Mouse (Mus musculus): ENCODE results near the gene Pym1. TPM values are rescaled to one million over a fixed set of nuclear protein-coding genes. Genes with fewer than 3 reads are reported as not detected.

Gene Pym1
- total and polyA plus RNA-seq, 2 experiments from 2014 or later, result 16.5 to 37.1 TPM

GRCm38 (mm10) chr10:128743235-128743634 lies 4.5 kb upstream of the Pym1 start:
- Histone ChIP-seq H3K9me3 (replicated peaks; ENCODE audit: control insufficient read depth, low read length) (no peaks in the 10 kb centered on the region), H3K9ac (replicated peaks; ENCODE audit: low read depth, low read length) (peak overlapping the region; percentile 71)
- no peak for DNase-seq (ENCODE audit: low spot score)

GRCm38 (mm10) chr10:128743791-128744191 lies 3.9 kb upstream of the Pym1 start:
- TF ChIP-seq CTCF (IDR thresholded peaks at IDR 0.05; ENCODE audit: low read depth) (no peak), EP300 (IDR thresholded peaks at IDR 0.05; ENCODE audit: low read depth) (no peak)
- WGBS, result under 1% methylated on average over 35 of the region's 37 CpGs
- H3K9ac ChIP-seq (replicated peaks; ENCODE audit: low read depth, low read length), result peak overlapping the region; percentile 71
- H3K4me1 ChIP-seq (ENCODE audit: control insufficient read depth, insufficient read depth), result peaks cover 20% of the 10 kb centered on the region; the same call in 1 of the 2 replicates
- peak overlapping the region; percentile 82 for H3K27ac ChIP-seq (ENCODE audit: low read depth)
- H3K9me3 ChIP-seq (replicated peaks; ENCODE audit: control insufficient read depth, low read length), result no peaks in the 10 kb centered on the region
- DNase-seq (ENCODE audit: low spot score) (peak; percentile 75), ATAC-seq (ENCODE audit: insufficient read depth, low read depth) (peak; percentile 50)
- H3K36me3 ChIP-seq (replicated peaks; ENCODE audit: control insufficient read depth, insufficient read depth, low read length), result no peaks in the 10 kb centered on the region
- peak overlapping the region; percentile 68 for H3K4me3 ChIP-seq (ENCODE audit: low read depth, low read length)
- peak overlapping the region; percentile 88 for H3K4me2 ChIP-seq (ENCODE audit: low read depth, low read length)
- no peaks in the 10 kb centered on the region for H3K27me3 ChIP-seq (ENCODE audit: control insufficient read depth, insufficient read depth, low read length)

More at GRCm38 (mm10) chr10:128743235-128743634, 4.5 kb upstream of the Pym1 start:
- TF ChIP-seq CTCF (IDR thresholded peaks at IDR 0.05; ENCODE audit: low read depth), result no peak
- no peak for TF ChIP-seq EP300 (IDR thresholded peaks at IDR 0.05; ENCODE audit: low read depth)
- peak overlapping the region; percentile 88 for H3K4me2 ChIP-seq (ENCODE audit: low read depth, low read length)
- H3K27ac ChIP-seq (ENCODE audit: low read depth), result peak overlapping the region; percentile 82
- WGBS, result 4% methylated on average over 7 of the region's 7 CpGs
- H3K36me3 ChIP-seq (replicated peaks; ENCODE audit: control insufficient read depth, insufficient read depth, low read length), result no peaks in the 10 kb centered on the region
- H3K4me1 ChIP-seq (ENCODE audit: control insufficient read depth, insufficient read depth), result peaks cover 19% of the 10 kb centered on the region; the same call in 1 of the 2 replicates
- peak overlapping the region; percentile 68 for H3K4me3 ChIP-seq (ENCODE audit: low read depth, low read length)
- ATAC-seq (ENCODE audit: insufficient read depth, low read depth), result no peak
- no peaks in the 10 kb centered on the region for H3K27me3 ChIP-seq (ENCODE audit: control insufficient read depth, insufficient read depth, low read length)

- Histone ChIP-seq H3K36me3 (replicated peaks; ENCODE audit: control insufficient read depth, insufficient read depth, low read length) (no peaks in the 10 kb centered on the region), H3K9me3 (replicated peaks; ENCODE audit: control insufficient read depth, low read length) (no peaks in the 10 kb centered on the region), H3K27me3 (ENCODE audit: control insufficient read depth, insufficient read depth, low read length) (no peaks in the 10 kb centered on the region), H3K4me3 (ENCODE audit: low read depth, low read length) (peak overlapping the region; percentile 68), H3K4me1 (ENCODE audit: control insufficient read depth, insufficient read depth) (peaks cover 24% of the 10 kb centered on the region), H3K9ac (replicated peaks; ENCODE audit: low read depth, low read length) (peak overlapping the region; percentile 71), H3K4me2 (ENCODE audit: low read depth, low read length) (peak overlapping the region; percentile 88), H3K27ac (ENCODE audit: low read depth) (peak overlapping the region; percentile 82)
- 27% methylated on average over 8 of the region's 8 CpGs for WGBS
- DNase-seq (ENCODE audit: low spot score), result no peak
- ATAC-seq (ENCODE audit: insufficient read depth, low read depth), result no peak
- TF ChIP-seq CTCF (IDR thresholded peaks at IDR 0.05; ENCODE audit: low read depth), result no peak
- no peak for TF ChIP-seq EP300 (IDR thresholded peaks at IDR 0.05; ENCODE audit: low read depth)
These were observed 3.5 kb upstream of the Pym1 start for GRCm38 (mm10) chr10:128744211-128744610.

- Histone ChIP-seq H3K9me3 (replicated peaks; ENCODE audit: control insufficient read depth, low read length) (no peaks in the 10 kb centered on the region), H3K9ac (replicated peaks; ENCODE audit: low read depth, low read length) (peak within 1 kb of the TSS; percentile 71), H3K4me1 (ENCODE audit: control insufficient read depth, insufficient read depth) (peaks cover 28% of the 10 kb centered on the region), H3K27me3 (ENCODE audit: control insufficient read depth, insufficient read depth, low read length) (no peaks in the 10 kb centered on the region), H3K4me2 (ENCODE audit: low read depth, low read length) (peak within 1 kb of the TSS; percentile 88), H3K36me3 (replicated peaks; ENCODE audit: control insufficient read depth, insufficient read depth, low read length) (no peaks in the 10 kb centered on the region), H3K4me3 (ENCODE audit: low read depth, low read length) (peak within 1 kb of the TSS; percentile 68), H3K27ac (ENCODE audit: low read depth) (peak within 1 kb of the TSS; percentile 82)
- DNase-seq (ENCODE audit: low spot score), result peak; percentile 34
- no peak for ATAC-seq (ENCODE audit: insufficient read depth, low read depth)
- 21% methylated on average over 18 of the region's 18 CpGs for WGBS
- no peak; the same call in 1 of the 2 replicates for TF ChIP-seq CTCF (IDR thresholded peaks at IDR 0.05; ENCODE audit: low read depth)
These were observed 2.7 kb upstream of the Pym1 start, which contains the start of gene Dgka for GRCm38 (mm10) chr10:128744680-128745601. Dgka (minus strand) TSS chr10:128744855.

- no peak overlapping the region; the same call in 1 of the 2 replicates for H3K4me3 ChIP-seq (ENCODE audit: low read depth, low read length)
- no peak for DNase-seq (ENCODE audit: low spot score)
These were observed 1.6 kb upstream of the Pym1 start for GRCm38 (mm10) chr10:128745946-128746613.

More at GRCm38 (mm10) chr10:128745946-128746613, 1.6 kb upstream of the Pym1 start:
- no peaks in the 10 kb centered on the region for H3K36me3 ChIP-seq (replicated peaks; ENCODE audit: control insufficient read depth, insufficient read depth, low read length)
- H3K9ac ChIP-seq (replicated peaks; ENCODE audit: low read depth, low read length), result no peak overlapping the region
- ATAC-seq (ENCODE audit: insufficient read depth, low read depth), result no peak
- H3K27ac ChIP-seq (ENCODE audit: low read depth), result peak overlapping the region; percentile 98; the same call in 1 of the 2 replicates
- TF ChIP-seq CTCF (IDR thresholded peaks at IDR 0.05; ENCODE audit: low read depth) (no peak), EP300 (IDR thresholded peaks at IDR 0.05; ENCODE audit: low read depth) (no peak)
- WGBS, result 83% methylated on average over 10 of the region's 10 CpGs
- H3K4me1 ChIP-seq (ENCODE audit: control insufficient read depth, insufficient read depth), result peaks cover 28% of the 10 kb centered on the region
- peak overlapping the region; percentile 88; the same call in 1 of the 2 replicates for H3K4me2 ChIP-seq (ENCODE audit: low read depth, low read length)
- no peaks in the 10 kb centered on the region for H3K9me3 ChIP-seq (replicated peaks; ENCODE audit: control insufficient read depth, low read length)
- H3K27me3 ChIP-seq (ENCODE audit: control insufficient read depth, insufficient read depth, low read length), result no peaks in the 10 kb centered on the region
